Mouse (Mus musculus): ENCODE results near the gene Gabrd.
"Not testable (repeated sequence)": the region's sequence is repeated elsewhere in the genome, so short reads cannot be mapped to it uniquely, and the experiment has no call there.

Gabrd gene

GRCm38 (mm10) chr4:155397511-155398221, at the start of gene Gabrd:
Gene Gabrd, minus strand, starts transcription at chr4:155398112.
- DNase-seq (ENCODE audit: low spot score): peak; percentile 21

GRCm38 (mm10) chr4:155442808-155443207, 44.9 kb upstream of the Gabrd start:
- DNase-seq (ENCODE audit: low spot score): no peak

- no peak for DNase-seq (ENCODE audit: low spot score)
Observed at GRCm38 (mm10) chr4:155433993-155434392, 36.1 kb upstream of the Gabrd start.

GRCm38 (mm10) chr4:155432358-155432757, 34.4 kb upstream of the Gabrd start:
- DNase-seq (ENCODE audit: low spot score): no peak

GRCm38 (mm10) chr4:155429202-155429601, 31.3 kb upstream of the Gabrd start:
- DNase-seq (ENCODE audit: low spot score): no peak

- DNase-seq (ENCODE audit: low spot score): no peak
Observed at GRCm38 (mm10) chr4:155428442-155428841, 30.5 kb upstream of the Gabrd start.

GRCm38 (mm10) chr4:155426272-155426671, 28.4 kb upstream of the Gabrd start:
- DNase-seq (ENCODE audit: low spot score): no peak

- no peak for DNase-seq (ENCODE audit: low spot score)
Observed at GRCm38 (mm10) chr4:155423988-155424387, 26.1 kb upstream of the Gabrd start.

- not testable (repeated sequence) for DNase-seq (ENCODE audit: low spot score)
Observed at GRCm38 (mm10) chr4:155421412-155422370, 23.8 kb upstream of the Gabrd start.

- DNase-seq (ENCODE audit: low spot score): no peak
Observed at GRCm38 (mm10) chr4:155420137-155420536, 22.2 kb upstream of the Gabrd start.

- no peak for DNase-seq (ENCODE audit: low spot score)
Observed at GRCm38 (mm10) chr4:155414656-155415235, 16.8 kb upstream of the Gabrd start.

GRCm38 (mm10) chr4:155413641-155414335, 15.9 kb upstream of the Gabrd start:
- no peak for DNase-seq (ENCODE audit: low spot score)

GRCm38 (mm10) chr4:155412124-155412523, 14.2 kb upstream of the Gabrd start:
- no peak for DNase-seq (ENCODE audit: low spot score)

- peak; percentile 44 for DNase-seq (ENCODE audit: low spot score)
Observed at GRCm38 (mm10) chr4:155409058-155409776, 11.3 kb upstream of the Gabrd start, which contains the start of gene Cfap74. Gene Cfap74, plus strand, starts transcription at chr4:155409190.

GRCm38 (mm10) chr4:155408695-155409057, 10.8 kb upstream of the Gabrd start:
- no peak for DNase-seq (ENCODE audit: low spot score)

GRCm38 (mm10) chr4:155402489-155402888, 4.6 kb upstream of the Gabrd start:
- no peak for DNase-seq (ENCODE audit: low spot score)

- no peak for DNase-seq (ENCODE audit: low spot score)
Observed at GRCm38 (mm10) chr4:155401121-155401520, 3.2 kb upstream of the Gabrd start.

- DNase-seq (ENCODE audit: low spot score): no peak
Observed at GRCm38 (mm10) chr4:155398222-155398540, 269 bp upstream of the Gabrd start.

- DNase-seq (ENCODE audit: low spot score): no peak
Observed at GRCm38 (mm10) chr4:155396751-155397150, 1.2 kb downstream of the Gabrd start.

- DNase-seq (ENCODE audit: low spot score): no peak
Observed at GRCm38 (mm10) chr4:155395471-155395870, 2.4 kb downstream of the Gabrd start.

- no peak for DNase-seq (ENCODE audit: low spot score)
Observed at GRCm38 (mm10) chr4:155387166-155387565, 10.7 kb downstream of the Gabrd start.
